Mouse (Mus musculus) brain, embryonic 14.5 days (tissue): ENCODE measurements at regions not wholly inside any gene's neighbourhood (a gene's known extent, or its start where the extent isn't known, plus 50 kb on each side); places are given as distances from the start of the nearest gene placed in this dataset.

Source experiments
- CTCF ChIP-seq: fragments of 200-500 bp; IDR thresholded peaks from 2 replicates; pipeline ENCODE4 v1.5.1; 2012; ENCODE audit warnings: inconsistent platforms, mild to moderate bottlenecking, moderate library complexity, borderline replicate concordance; ENCODE audit not compliant: insufficient read depth, insufficient read length; ENCODE audit errors: extremely low read depth
- POLR2A ChIP-seq: fragments of 200-500 bp; IDR thresholded peaks from 2 replicates; pipeline ENCODE4 v1.6.1; 2012; ENCODE audit warnings: mild to moderate bottlenecking, inconsistent platforms, borderline replicate concordance; ENCODE audit not compliant: poor library complexity, insufficient read depth, insufficient read length, severe bottlenecking; ENCODE audit errors: extremely low read depth

DNA sequence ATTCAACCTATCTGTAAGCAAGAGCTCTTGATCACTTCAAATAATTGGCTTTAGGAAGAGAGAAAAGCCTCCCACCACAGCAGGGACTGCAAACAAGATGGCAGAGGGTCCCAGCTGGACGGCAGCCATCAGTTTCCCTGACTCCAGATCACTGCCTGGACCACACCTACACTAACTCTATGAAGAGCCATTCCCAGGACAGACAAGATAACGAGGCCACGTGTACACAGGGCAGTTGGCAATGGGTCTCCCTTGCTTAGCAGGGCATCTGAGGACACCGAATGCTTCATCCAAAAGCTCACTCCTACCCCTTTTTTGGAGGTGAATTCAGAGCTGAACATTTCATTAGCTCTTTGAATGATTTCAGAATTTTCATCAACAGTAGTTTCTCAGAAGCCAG lies 179.9 kb downstream of the Mreg start:
- TF ChIP-seq POLR2A (no peak), CTCF (no peak)
